Mouse (Mus musculus): ENCODE results near the gene Def6.
A peak's percentile ranks its signal among the peaks of the same experiment; 100 is the strongest.

Def6 gene

DNA sequence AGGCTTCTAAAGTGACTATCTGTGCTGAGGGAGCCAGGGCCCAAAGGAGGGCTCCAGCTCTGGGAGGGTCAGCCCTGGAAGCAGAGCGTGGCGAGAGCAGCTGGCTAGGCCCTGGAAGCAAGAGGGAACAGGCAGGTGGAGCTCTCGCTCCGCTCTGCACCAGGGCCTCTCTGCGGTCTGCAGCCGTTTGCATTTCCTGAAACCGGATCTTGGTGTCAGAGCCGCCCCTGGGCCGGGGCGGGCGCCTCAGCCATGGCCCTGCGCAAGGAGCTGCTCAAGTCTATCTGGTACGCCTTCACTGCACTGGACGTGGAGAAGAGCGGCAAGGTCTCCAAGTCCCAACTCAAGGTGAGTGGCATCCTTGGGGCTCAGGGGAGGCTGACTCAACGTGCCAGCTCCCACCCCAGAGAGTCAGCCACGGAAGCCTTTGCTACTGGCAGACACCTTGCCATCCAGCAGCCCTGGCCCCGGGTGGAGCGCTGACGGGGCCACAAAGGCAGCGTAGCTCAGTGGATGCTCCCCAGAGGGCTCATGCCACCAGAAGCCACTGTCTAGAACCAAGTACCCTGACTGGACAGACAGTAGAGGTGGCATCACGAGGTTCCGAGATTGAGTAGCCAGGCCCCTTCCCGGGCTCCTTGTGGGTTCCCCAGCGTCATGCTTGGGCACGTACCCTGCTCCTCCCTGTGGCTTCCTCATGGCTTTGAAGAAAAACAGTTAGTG lies at the start of gene Def6:
Gene Def6 (plus strand): TSS at position 188 of the 723 bp plus-strand sequence.
- ATAC-seq (ENCODE audit: low TSS enrichment), result peak; percentile 66; the same call in 1 of the 2 replicates

DNA sequence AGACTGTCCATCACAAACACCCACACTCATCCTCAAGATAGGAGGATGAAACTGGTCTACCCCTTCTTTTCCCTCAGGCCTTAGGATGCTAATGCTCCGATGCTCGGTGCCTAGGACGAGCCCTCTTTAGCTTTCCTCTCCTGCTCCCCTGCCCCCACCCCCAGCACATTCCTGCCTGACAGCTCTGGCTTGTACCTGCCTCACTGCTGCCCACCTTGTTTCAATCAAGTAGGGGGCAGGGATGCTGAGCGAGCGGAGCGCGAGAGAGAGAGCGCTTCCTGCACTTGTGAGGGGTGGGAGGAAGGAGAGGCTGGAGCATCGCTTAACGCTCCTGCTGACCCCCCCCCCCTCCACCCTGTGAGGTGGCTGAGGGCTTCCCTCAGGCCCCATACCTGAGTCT lies 47.2 kb upstream of the Def6 start:
- ATAC-seq (ENCODE audit: low TSS enrichment), result no peak

- no peak for ATAC-seq (ENCODE audit: low TSS enrichment)
Observed at GRCm38 (mm10) chr17:28161310-28161881, 46.2 kb upstream of the Def6 start.

- peak; percentile 80 for ATAC-seq (ENCODE audit: low TSS enrichment)
Observed at GRCm38 (mm10) chr17:28163666-28164065, 43.9 kb upstream of the Def6 start.

GRCm38 (mm10) chr17:28170460-28171305 lies 36.9 kb upstream of the Def6 start:
- peak; percentile 66; the same call in 1 of the 2 replicates for ATAC-seq (ENCODE audit: low TSS enrichment)

DNA sequence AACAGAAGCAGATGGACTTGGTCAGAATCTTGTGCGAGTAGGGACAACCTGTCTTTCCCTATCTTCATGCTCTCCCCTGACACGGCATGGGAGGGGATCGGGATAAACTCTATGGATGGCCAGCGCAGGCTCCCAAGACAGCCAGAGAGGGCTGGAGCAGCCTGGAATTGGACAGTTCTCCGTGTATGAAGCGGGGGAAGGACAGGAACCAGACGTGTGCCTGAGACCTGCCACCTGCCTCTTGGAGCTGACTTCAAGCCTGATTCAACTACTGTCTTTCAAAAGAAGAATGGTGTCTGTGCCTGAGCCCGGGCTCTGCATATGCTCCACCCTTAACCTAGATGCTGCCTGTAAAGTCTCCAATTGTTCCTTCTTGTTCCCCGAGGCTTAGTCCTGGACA lies 34.9 kb upstream of the Def6 start:
- no peak for ATAC-seq (ENCODE audit: low TSS enrichment)

- peak; percentile 87 for ATAC-seq (ENCODE audit: low TSS enrichment)
Observed at GRCm38 (mm10) chr17:28176775-28177539, 30.6 kb upstream of the Def6 start, which contains the start of gene Zfp523. Zfp523 (plus strand) TSS chr17:28177129.

DNA sequence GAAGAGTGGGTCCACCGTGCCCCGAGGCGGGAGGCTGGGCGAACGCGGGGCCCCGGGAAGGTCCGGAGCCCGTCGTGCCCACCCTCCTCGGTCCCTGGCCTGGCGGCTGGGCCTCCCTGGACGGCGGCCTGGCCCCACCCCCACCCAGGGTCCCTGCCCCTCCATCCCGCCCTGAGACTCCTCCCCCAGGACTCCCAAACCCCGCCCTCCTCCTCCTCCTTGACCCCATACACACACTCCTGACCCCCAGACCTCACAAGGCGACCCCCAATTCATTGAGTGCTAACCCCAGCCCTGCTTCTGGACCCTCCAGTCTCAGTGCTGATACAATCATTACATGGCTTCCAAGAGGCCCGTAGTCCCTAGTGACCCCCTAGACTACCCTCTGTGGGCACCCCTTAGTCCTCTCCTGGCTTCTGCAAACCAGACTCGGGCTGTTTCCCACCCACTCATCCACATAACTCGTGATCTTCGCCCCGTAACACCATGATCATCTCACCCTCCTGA lies 30.0 kb upstream of the Def6 start:
- ATAC-seq (ENCODE audit: low TSS enrichment), result peak; percentile 21; the same call in 1 of the 2 replicates

- no peak for ATAC-seq (ENCODE audit: low TSS enrichment)
Observed at GRCm38 (mm10) chr17:28180331-28180730, 27.2 kb upstream of the Def6 start.

DNA sequence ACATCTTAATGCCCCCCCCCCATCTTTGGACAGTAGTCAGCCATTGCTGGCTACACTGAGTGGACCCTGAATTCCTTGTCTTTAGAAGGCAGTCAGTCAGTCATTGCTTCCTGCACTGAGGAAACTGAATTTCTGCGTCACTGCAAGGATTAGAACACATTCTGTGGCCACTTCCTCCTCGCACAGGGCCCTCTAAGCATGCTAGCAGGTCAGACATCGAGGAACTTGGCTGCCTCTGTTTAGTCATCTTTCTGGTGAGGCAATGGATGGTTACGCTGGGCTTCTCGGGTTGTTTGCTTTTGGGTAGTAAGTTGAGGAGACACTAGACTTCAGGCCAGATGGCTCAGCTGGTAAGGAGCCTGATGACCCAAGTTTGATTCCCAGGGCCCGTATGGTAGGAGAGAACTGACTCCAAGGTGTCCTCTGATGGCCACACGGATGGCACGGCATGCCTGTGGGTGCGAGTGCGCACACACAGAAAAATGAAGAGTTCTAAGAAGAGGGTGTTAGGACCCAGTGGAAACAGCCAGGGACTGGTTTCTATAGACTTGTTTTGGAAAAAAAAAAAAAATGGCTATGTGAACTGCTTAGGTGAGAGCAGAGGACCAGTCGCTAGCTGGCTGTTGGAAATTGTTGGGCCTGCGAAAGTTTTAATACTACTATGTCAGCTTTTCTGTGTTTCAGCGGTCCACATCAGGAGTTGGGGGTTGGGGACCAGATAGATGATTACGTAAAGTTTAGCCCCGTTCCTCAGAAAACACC lies 26.6 kb upstream of the Def6 start:
- no peak for ATAC-seq (ENCODE audit: low TSS enrichment)

DNA sequence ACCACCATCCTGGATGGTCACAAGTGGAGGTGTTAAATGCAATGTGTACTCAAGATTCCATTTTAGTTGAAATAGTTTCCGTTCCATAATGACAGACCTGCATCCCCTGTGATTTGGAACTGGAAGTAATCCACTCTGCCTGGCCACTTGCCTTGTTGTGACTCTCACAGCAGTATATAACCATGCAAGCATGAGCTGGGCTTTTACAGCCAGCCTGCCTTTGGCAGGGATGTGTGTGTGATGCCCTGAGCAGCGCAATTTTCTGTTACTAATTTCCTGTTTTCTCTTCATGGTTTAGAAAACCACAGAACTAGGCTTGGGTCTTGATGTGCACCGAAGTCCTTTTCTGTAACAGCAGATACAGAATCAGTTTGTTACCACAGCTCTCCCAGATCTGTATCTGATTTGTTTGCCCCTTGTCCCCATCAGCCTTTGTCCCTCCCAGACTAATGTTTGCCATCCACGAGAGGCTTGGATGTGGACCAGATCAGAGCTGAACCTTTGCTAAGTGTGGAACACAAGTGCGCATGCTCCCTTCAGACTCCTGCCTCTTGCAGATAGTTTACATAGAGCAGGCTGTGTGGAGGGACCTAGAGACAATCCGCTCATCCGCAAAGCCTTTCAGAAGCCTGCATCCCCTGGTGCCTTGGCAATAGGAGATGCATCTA lies 22.5 kb upstream of the Def6 start:
- ATAC-seq (ENCODE audit: low TSS enrichment), result no peak

DNA sequence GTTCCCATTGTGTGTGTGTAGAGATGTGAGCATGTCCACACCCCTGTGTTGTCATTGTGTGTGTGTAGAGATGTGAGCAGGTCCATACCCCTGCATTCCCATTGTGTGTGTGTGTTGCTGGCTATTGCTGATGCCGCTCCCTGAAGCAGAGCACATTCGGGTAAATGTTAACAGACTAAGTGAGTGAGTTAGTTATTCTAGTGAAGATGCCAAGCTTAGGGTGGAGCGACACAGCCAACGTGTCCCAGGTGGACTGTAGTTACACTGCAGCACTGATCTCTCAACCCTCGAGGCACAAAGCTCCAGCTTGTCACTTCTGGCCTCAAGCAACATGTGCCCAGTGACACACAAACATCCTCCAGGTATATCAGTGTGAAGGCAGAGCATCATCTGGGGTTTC lies 19.3 kb upstream of the Def6 start:
- no peak for ATAC-seq (ENCODE audit: low TSS enrichment)

DNA sequence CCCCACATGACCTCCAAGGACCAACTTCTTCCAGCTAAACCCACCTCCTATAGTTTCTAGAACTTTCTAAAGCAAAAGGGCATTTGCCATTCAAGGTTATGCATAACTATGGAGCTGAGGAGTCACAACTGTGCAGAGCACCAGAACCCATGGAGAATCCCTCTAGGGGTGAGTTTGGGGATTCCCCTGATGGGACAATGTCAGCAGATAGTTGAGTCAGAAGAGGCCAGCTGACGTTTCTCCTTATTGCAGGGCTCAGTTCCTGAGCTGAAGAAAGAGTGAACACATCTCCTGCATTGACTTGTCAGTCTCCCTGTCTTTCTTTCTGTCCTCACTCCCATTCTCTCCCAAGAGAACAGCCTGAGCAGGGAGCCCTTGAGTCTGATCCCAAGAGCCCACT lies 14.8 kb upstream of the Def6 start:
- no peak for ATAC-seq (ENCODE audit: low TSS enrichment)

- ATAC-seq (ENCODE audit: low TSS enrichment), result no peak
Observed at GRCm38 (mm10) chr17:28193559-28193958, 14.0 kb upstream of the Def6 start.

DNA sequence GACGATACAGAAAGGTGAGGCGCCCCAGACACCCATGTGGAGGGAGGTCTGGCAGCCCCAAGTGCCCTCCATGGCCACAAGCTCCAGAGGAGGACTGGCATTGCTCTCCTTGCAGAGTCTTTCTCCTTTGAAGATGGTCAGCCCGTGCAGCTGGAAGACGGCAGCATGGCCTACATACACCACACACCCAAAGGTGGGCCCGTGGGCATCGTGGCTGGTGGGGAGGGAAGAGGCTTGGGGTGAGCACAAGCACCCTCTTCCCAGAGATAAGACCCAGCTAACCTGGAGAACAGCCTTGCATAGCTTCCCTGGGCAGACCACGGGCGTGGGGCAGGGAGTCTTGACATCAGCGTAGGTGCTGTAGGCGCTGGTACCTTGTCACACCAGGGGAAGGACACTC lies 12.5 kb upstream of the Def6 start:
- no peak for ATAC-seq (ENCODE audit: low TSS enrichment)

- ATAC-seq (ENCODE audit: low TSS enrichment), result no peak
Observed at GRCm38 (mm10) chr17:28197646-28198045, 9.9 kb upstream of the Def6 start.

- no peak for ATAC-seq (ENCODE audit: low TSS enrichment)
Observed at GRCm38 (mm10) chr17:28201982-28202381, 5.6 kb upstream of the Def6 start.

DNA sequence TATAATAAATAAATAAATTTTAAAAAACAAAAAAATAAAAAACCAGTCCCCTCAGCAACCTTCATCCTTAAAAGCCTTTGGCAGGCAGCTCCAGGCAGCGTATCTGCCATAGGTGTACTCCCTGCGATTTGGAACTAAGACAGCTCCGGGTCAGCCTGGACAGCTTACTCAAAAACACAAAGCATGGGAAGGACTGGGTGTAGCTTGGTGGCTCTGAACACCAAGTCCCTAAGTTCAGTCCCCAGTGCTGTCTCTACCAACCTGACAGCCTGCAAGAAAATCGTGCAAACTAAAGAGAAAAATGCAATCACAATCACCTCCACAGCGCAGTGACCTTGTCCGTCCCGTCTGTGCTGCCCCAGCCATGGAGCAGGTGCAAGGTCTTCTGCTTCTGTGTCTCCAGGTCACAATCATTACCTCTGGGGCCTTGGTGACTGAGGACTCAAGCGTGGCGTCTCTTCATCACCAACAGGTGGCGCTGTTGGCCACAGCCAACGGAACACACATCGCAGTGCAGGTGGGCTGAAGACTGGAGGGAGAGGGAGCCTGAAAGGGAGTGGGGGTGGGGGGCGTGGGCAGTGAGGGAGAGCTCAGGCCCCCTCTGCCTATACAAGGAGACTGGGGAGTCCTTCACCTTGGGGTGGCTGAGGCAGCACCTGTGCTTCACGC lies 3.4 kb upstream of the Def6 start:
- ATAC-seq (ENCODE audit: low TSS enrichment), result peak; percentile 64; the same call in 1 of the 2 replicates

DNA sequence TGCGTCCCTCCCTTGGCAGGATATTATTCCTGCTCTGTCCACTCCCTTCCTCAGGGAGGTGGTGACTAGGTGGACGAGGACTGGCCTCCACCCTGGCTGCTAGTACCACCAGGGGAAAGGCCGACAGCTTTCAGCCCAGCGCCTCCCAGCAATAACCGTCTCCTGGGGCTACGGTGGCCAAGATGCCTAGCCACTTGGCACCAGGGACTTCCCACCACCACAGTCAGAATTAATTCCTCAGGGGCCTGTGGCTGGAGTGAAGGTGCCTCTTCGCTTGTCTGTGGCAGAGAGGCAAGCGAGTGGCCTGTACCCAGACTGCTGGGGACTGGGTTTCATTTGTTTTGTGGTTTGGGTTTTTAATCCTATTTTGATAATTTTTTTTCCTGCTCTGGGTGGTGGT lies 2.1 kb upstream of the Def6 start:
- no peak for ATAC-seq (ENCODE audit: low TSS enrichment)

DNA sequence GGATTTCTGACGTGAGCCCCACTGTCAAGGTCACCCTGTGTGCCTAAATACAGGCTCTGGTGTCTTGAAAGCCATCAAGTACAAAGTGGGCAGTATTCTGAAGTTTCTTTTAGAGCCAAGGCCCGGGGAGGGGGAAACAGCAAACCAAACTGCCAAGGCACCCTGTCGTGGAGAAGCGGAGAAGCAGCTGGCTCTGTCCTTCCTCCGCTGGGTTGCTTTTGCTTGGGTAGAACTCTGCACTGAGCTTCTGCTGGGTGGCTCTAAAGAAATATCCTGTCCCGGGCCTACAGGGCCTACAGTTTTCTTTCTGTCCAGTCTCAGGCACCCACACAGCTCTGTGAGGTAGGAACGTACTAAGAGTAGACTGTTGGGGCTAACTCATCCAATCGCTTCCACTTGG lies 486 bp upstream of the Def6 start:
- ATAC-seq (ENCODE audit: low TSS enrichment), result no peak
